Mouse (Mus musculus) stomach, postnatal 0 days (tissue): ENCODE data around the gene Tln1.

Experiments used
- CTCF ChIP-seq: IDR thresholded peaks from 2 replicates; pipeline ENCODE4 v1.5.1; 2016; ENCODE audit warnings: antibody characterized with exemption, low read depth, mild to moderate bottlenecking, moderate library complexity
- EP300 ChIP-seq: optimal IDR thresholded peaks from 2 replicates; pipeline ENCODE3; 2016; ENCODE audit warnings: antibody characterized with exemption

DNA sequence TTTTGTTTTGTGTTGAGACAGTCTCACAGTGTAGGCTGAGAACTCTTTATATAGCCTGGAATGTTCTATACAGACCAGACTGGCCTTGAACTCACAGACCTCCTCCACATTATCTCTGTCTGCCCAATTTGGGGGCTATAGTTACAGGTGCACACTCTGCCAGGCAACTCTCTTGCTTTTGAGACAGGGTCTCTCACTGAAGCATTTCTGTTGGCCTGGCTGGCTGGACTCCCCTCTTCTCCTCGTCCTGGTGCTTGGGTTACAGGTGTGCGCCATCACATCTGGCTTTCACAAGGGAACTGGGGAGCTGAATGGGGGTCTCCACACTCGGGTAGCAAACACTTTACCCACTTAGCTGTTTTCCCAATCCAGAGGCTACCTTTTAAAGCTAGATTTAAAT, 29.5 kb upstream of the Tln1 start:
- TF ChIP-seq CTCF (no peak), EP300 (no peak)
